Mouse (Mus musculus) lung, embryonic 14.5 days (tissue): ENCODE data around the gene Scmh1. TPM values are rescaled to one million over a fixed set of nuclear protein-coding genes. Genes with fewer than 3 reads are reported as not detected.

Experiments used
- ATAC-seq: fragments of 200-750 bp; cut with Nextera tagmentation; 2 replicates; pipeline ENCODE4 v1.8.0; 2017; ENCODE audit warnings: mild to moderate bottlenecking, moderate TSS enrichment, moderate library complexity; ENCODE audit not compliant: insufficient read depth
- DNase-seq: peaks from one replicate; pipeline ENCODE4 v3.0.0-alpha.2; 2015
- H3K27ac ChIP-seq: fragments of 300-500 bp; sonication (generic); 2 replicates; pipeline ENCODE4 v1.5.1; 2014; ENCODE audit warnings: low read depth, mild to moderate bottlenecking, moderate library complexity
- H3K27me3 ChIP-seq: fragments of 300-500 bp; sonication (generic); 2 replicates; pipeline ENCODE4 v1.6.1; 2014; ENCODE audit warnings: low read length, control low read depth; ENCODE audit not compliant: insufficient read depth
- H3K36me3 ChIP-seq: fragments of 300-500 bp; sonication (generic); 2 replicates; pipeline ENCODE4 v1.6.1; 2014; ENCODE audit warnings: control low read depth; ENCODE audit not compliant: insufficient read depth
- H3K4me1 ChIP-seq: fragments of 300-500 bp; sonication (generic); 2 replicates; pipeline ENCODE4 v1.6.1; 2014; ENCODE audit warnings: antibody characterized with exemption, control low read depth; ENCODE audit not compliant: insufficient read depth
- H3K4me2 ChIP-seq: fragments of 300-500 bp; sonication (generic); 2 replicates; pipeline ENCODE4 v1.6.1; 2014; ENCODE audit warnings: mild to moderate bottlenecking
- H3K4me3 ChIP-seq: fragments of 300-500 bp; sonication (generic); 2 replicates; pipeline ENCODE4 v1.5.1; 2014; ENCODE audit warnings: low read depth, low read length
- H3K9ac ChIP-seq: fragments of 300-500 bp; sonication (generic); 2 replicates; pipeline ENCODE4 v1.6.1; 2014
- H3K9me3 ChIP-seq: fragments of 300-500 bp; sonication (generic); 2 replicates; pipeline ENCODE4 v1.6.1; 2016; ENCODE audit warnings: low read depth, low read length, control low read depth
- CTCF ChIP-seq: IDR thresholded peaks from 2 replicates; pipeline ENCODE4 v1.5.1; 2016; ENCODE audit warnings: antibody characterized with exemption, low read depth
- WGBS: fragments of 180-500 bp; shearing (Covaris S2); extraction: QIAGEN DNeasy Blood & Tissue Kit; methylation state at CpG from one replicate; pipeline ENCODE4 v1.1.7; 2014; 5-methylcytosine and 5-hydroxymethylcytosine counted together
- polyA plus RNA-seq: library from polyadenylated mRNA; unstranded; fragments of >200 nt; fragmentation: Nextera tagmentation; extraction: Ambion mirVana; gene quantifications from 2 replicates; pipeline ENCODE4 v1.2.1, GENCODE M21; 2014

Gene Scmh1
- polyA plus RNA-seq, 1 experiment from 2014 or later: 48.5 TPM

DNA sequence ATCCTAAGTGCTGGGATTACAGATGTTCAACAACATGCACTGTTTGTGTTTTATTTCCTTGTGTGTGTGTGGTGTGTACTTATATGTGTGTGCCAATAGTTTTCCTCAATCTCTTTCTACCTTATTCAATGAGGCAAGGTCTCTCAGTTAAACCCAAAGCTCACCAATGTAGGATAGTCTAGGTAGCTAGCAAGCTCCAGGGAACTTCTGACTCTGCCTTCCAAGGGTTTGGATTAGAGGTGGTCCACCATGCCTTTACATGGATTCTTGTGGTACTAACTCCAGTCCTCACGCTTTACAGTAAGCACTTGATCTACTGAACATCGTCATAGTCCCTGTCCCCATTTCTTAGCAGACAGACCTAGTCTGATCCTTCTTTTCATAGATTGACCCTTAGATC, 109.3 kb downstream of the Scmh1 start:
- WGBS: 90% methylated on average over 2 of the region's 2 CpGs
- Histone ChIP-seq H3K4me3 (no peak overlapping the region), H3K4me2 (no peak overlapping the region), H3K9me3 (no peaks in the 10 kb centered on the region), H3K9ac (no peak overlapping the region), H3K27me3 (no peaks in the 10 kb centered on the region), H3K27ac (no peak overlapping the region), H3K36me3 (peaks cover 52% of the 10 kb centered on the region), H3K4me1 (no peaks in the 10 kb centered on the region)
- no peak for TF ChIP-seq CTCF
- DNase-seq (no peak), ATAC-seq (no peak)

DNA sequence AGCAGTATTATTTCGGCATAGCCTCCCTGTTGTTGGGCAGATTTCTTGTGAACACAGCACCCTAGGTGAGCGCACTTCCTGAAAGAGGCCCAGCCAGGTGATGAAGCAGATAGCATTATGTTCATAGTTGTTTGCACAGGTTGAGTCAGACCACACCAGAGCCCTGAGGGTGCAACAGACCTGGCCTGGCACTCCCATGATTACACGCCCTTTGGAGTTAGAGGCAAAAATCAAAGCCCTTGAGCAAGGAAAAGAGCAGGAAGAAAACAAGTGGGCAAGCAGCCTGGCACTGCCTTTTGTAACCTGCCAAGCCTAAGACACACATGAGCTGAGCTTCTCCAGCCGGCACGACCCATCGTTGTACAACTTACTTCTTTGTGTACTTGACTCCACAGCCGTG, 111.4 kb downstream of the Scmh1 start:
- no peaks in the 10 kb centered on the region for H3K4me1 ChIP-seq
- DNase-seq (peak; percentile 8), ATAC-seq (peak; percentile 35; the same call in 1 of the 2 replicates)
- 85% methylated on average over 7 of the region's 7 CpGs for WGBS
- no peaks in the 10 kb centered on the region for H3K27me3 ChIP-seq
- no peak overlapping the region for H3K4me3 ChIP-seq
- no peak overlapping the region for H3K4me2 ChIP-seq
- no peak overlapping the region for H3K27ac ChIP-seq
- H3K9ac ChIP-seq: no peak overlapping the region
- no peaks in the 10 kb centered on the region for H3K9me3 ChIP-seq
- TF ChIP-seq CTCF: no peak
- peaks cover 54% of the 10 kb centered on the region for H3K36me3 ChIP-seq

DNA sequence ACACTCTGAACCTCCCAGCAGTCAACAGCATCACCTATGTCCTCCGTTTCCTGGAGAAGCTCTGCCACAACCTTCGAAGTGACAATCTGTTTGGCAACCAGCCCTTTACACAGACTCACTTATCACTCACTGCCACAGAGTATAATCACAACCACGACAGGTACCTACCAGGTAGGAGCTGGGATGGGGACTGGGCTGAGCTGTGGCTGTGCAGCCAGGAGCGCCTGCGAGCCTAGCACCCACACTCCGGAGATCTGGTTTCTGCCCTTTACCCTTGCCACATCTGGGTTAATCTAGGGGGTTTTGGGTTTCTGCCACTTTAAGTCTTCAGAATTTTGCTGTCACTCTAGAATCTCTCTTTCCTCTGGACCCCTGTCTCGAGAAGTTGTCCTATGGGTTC, 111.8 kb downstream of the Scmh1 start:
- DNase-seq (no peak), ATAC-seq (no peak)
- no peak for TF ChIP-seq CTCF
- Histone ChIP-seq H3K4me2 (no peak overlapping the region), H3K36me3 (peaks cover 54% of the 10 kb centered on the region), H3K27me3 (no peaks in the 10 kb centered on the region), H3K4me3 (no peak overlapping the region), H3K9me3 (no peaks in the 10 kb centered on the region), H3K4me1 (no peaks in the 10 kb centered on the region), H3K9ac (no peak overlapping the region), H3K27ac (no peak overlapping the region)
- WGBS: 82% methylated on average over 7 of the region's 7 CpGs

DNA sequence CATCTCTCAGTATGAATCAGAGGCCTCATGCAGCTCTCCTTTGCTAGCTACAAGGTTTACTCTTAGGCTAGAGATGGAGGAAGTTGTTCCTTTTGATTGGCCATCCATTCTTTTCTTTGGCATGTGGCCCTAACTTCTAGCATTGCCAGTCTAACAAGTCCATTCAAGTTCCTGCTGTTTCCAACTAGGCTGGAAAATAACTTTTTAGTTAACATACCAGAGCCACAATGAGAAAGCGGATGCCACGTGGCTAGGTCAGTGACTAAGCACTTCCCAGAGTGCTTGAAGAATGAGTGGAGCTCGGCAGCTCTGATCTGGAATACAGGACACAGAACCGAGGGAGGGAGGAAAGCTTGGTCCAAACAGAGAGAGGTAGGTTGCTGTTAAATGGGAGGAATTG, 112.3 kb downstream of the Scmh1 start:
- H3K9ac ChIP-seq: no peak overlapping the region
- no peak overlapping the region for H3K27ac ChIP-seq
- peaks cover 56% of the 10 kb centered on the region for H3K36me3 ChIP-seq
- ATAC-seq (no peak; the same call in 1 of the 2 replicates), DNase-seq (peak; percentile 17)
- no peaks in the 10 kb centered on the region for H3K9me3 ChIP-seq
- no peaks in the 10 kb centered on the region for H3K27me3 ChIP-seq
- no peak overlapping the region for H3K4me3 ChIP-seq
- WGBS: 76% methylated on average over 4 of the region's 4 CpGs
- no peak for TF ChIP-seq CTCF
- no peaks in the 10 kb centered on the region for H3K4me1 ChIP-seq
- no peak overlapping the region for H3K4me2 ChIP-seq

DNA sequence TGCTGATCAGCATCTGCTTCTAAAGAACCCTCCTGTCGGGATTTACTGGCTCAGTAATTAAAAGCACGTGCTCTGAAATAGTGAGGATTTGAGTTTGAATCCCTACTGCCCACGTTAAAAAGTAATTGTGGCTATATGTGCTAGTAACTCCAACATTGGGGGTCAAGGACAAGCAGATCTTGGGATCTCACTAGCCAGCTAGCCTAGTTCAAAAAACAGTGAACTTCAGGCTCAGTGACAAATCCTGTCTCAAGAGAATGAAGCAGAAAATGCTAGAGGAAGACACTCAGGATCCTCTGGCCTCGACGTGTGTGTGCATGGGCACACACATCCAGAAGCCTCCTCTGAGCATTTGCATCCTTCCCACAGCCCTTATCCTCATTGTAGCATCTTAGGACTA, 116.7 kb downstream of the Scmh1 start:
- Histone ChIP-seq H3K9me3 (no peaks in the 10 kb centered on the region), H3K4me3 (no peak overlapping the region), H3K4me1 (no peaks in the 10 kb centered on the region), H3K27me3 (no peaks in the 10 kb centered on the region), H3K9ac (no peak overlapping the region), H3K4me2 (no peak overlapping the region), H3K36me3 (peaks cover 67% of the 10 kb centered on the region), H3K27ac (no peak overlapping the region)
- no peak for DNase-seq
- WGBS: 84% methylated on average over 5 of the region's 5 CpGs
- no peak for ATAC-seq
- no peak for TF ChIP-seq CTCF

DNA sequence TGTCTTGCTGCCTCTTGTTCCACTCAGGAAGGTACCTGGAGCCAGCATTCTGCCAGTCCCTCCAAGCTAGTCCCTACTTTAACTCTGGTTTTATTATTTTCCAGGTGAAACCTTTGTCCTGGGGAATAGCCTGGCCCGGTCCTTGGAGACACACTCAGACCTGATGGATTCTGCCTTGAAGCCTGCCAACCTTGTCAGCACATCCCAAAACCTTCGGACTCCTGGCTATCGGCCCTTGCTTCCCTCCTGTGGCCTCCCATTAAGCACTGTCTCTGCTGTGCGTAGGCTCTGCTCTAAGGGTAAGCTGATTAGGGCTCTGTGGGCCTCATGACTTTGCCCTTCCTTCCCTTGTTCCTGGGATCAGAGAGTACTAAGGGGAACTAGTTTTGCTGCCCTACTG, 117.3 kb downstream of the Scmh1 start:
- ATAC-seq (no peak), DNase-seq (no peak)
- TF ChIP-seq CTCF: no peak
- Histone ChIP-seq H3K9ac (no peak overlapping the region), H3K27me3 (no peaks in the 10 kb centered on the region), H3K36me3 (peaks cover 61% of the 10 kb centered on the region), H3K27ac (no peak overlapping the region), H3K4me2 (no peak overlapping the region), H3K4me3 (no peak overlapping the region), H3K4me1 (no peaks in the 10 kb centered on the region), H3K9me3 (no peaks in the 10 kb centered on the region)
- WGBS: 90% methylated on average over 4 of the region's 4 CpGs

DNA sequence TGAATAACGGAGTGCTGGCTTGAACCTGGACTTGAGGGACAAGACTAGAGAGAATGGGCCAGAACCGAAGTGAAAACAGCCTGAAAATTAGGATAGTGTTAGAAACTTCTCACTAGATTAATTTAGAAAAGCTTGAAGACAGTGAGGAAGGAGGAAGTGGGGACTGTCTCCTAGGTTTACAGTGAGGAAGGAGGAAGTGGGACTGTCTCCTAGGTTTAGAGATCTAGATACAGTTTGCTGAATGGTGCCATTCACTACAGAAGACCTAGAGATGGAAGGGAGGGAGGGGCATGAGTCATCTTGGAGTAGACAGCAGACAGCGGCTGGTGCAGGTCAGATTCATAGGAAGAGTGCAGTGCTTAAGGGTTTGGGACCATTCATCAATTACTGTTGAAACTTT, 118.0 kb downstream of the Scmh1 start:
- H3K27me3 ChIP-seq: no peaks in the 10 kb centered on the region
- no peak overlapping the region for H3K9ac ChIP-seq
- no peaks in the 10 kb centered on the region for H3K4me1 ChIP-seq
- no peak for TF ChIP-seq CTCF
- H3K27ac ChIP-seq: no peak overlapping the region
- H3K4me3 ChIP-seq: no peak overlapping the region
- H3K4me2 ChIP-seq: no peak overlapping the region
- WGBS: 91% methylated on average over 3 of the region's 3 CpGs
- ATAC-seq (no peak), DNase-seq (no peak)
- peaks cover 61% of the 10 kb centered on the region for H3K36me3 ChIP-seq
- no peaks in the 10 kb centered on the region for H3K9me3 ChIP-seq

DNA sequence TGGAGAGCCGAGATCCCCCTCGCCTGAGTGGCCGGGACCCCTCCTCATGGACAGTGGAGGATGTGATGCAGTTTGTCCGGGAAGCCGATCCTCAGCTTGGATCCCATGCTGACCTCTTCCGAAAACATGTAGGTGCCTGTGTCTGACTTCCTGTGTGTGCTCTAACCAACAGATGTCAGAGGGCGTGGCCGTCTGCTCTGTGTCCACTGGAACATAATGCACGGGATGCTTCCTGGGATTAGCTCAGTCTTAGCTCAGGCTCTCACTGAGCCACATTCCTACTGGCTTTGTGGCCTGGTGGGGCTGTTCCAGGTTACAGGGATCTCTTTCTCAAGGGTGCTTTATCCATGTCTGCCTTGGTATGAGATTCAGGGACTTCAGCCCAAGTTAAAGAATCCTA, 123.1 kb downstream of the Scmh1 start:
- no peak overlapping the region for H3K4me3 ChIP-seq
- H3K4me1 ChIP-seq: no peaks in the 10 kb centered on the region
- no peak overlapping the region for H3K27ac ChIP-seq
- no peak overlapping the region for H3K4me2 ChIP-seq
- TF ChIP-seq CTCF: no peak
- no peak for ATAC-seq
- WGBS: 83% methylated on average over 9 of the region's 9 CpGs
- DNase-seq: no peak
- no peak overlapping the region for H3K9ac ChIP-seq
- no peaks in the 10 kb centered on the region for H3K27me3 ChIP-seq
- peaks cover 70% of the 10 kb centered on the region for H3K36me3 ChIP-seq
- no peaks in the 10 kb centered on the region for H3K9me3 ChIP-seq
